Mouse (Mus musculus) ES-E14 (cell line): ENCODE measurements around the gene Chaf1a. TPM values are rescaled to one million over a fixed set of nuclear protein-coding genes. Genes with fewer than 3 reads are reported as not detected.
"Not testable (repeated sequence)": the region's sequence is repeated elsewhere in the genome, so short reads cannot be mapped to it uniquely, and the experiment has no call there.

Experiments used
- DNase-seq: peaks from one replicate; pipeline ENCODE4 v3.0.0-alpha.2; 2013; ENCODE audit warnings: low read depth, low spot score
- H3K27ac ChIP-seq: 2 replicates; pipeline ENCODE4 v1.5.1; 2012; ENCODE audit warnings: low read depth, mild to moderate bottlenecking, low read length, moderate library complexity, mixed read lengths; ENCODE audit not compliant: poor library complexity, insufficient read depth, severe bottlenecking
- H3K36me3 ChIP-seq: 2 replicates; pipeline ENCODE4 v1.6.1; 2012; ENCODE audit warnings: mild to moderate bottlenecking, low read length, moderate library complexity, mixed read lengths; ENCODE audit not compliant: control insufficient read depth, poor library complexity, insufficient read depth, severe bottlenecking
- H3K4me1 ChIP-seq, 2 experiments: fragments of 150-350 bp in 1 of 2; sonication (generic) in 1 of 2; 2 replicates each; pipeline ENCODE4 v1.6.1; 2012; ENCODE audit warnings: low read length in 2 of 2, mild to moderate bottlenecking in 1 of 2, mixed read lengths in 1 of 2; ENCODE audit not compliant: control insufficient read depth in 2 of 2, insufficient read depth in 2 of 2, poor library complexity in 1 of 2
- H3K4me3 ChIP-seq, 2 experiments: fragments of 150-350 bp in 1 of 2; sonication (generic) in 1 of 2; 2 replicates each; pipeline ENCODE4 v1.5.1; 2012; ENCODE audit warnings: low read length in 2 of 2, low read depth in 1 of 2, mild to moderate bottlenecking in 1 of 2, mixed read lengths in 1 of 2; ENCODE audit not compliant: insufficient read depth in 1 of 2, poor library complexity in 1 of 2, severe bottlenecking in 1 of 2
- H3K9ac ChIP-seq: 2 replicates; pipeline ENCODE4 v1.6.1; 2012; ENCODE audit warnings: low read depth, mild to moderate bottlenecking, low read length, mixed read lengths; ENCODE audit not compliant: poor library complexity, insufficient read depth, severe bottlenecking
- H3K9me3 ChIP-seq: fragments of 150-350 bp; sonication (generic); 2 replicates; pipeline ENCODE4 v1.6.1; 2012; ENCODE audit warnings: low read depth, mild to moderate bottlenecking, low read length; ENCODE audit not compliant: control insufficient read depth, insufficient read depth
- CHD2 ChIP-seq: IDR thresholded peaks from 2 replicates; pipeline ENCODE4 v1.6.1; 2014; ENCODE audit warnings: mild to moderate bottlenecking, low read depth, low read length, inconsistent platforms
- HCFC1 ChIP-seq: IDR thresholded peaks from 2 replicates; pipeline ENCODE4 v1.6.1; 2012; ENCODE audit warnings: low read length, inconsistent platforms, borderline replicate concordance; ENCODE audit not compliant: insufficient read depth
- MAFK ChIP-seq: IDR thresholded peaks from 2 replicates; pipeline ENCODE4 v1.6.1; 2014; ENCODE audit warnings: mild to moderate bottlenecking, low read depth, low read length, inconsistent platforms; ENCODE audit not compliant: insufficient read depth
- ZC3H11A ChIP-seq: IDR thresholded peaks from 2 replicates; pipeline ENCODE4 v1.6.1; 2012; ENCODE audit warnings: low read depth, mild to moderate bottlenecking, inconsistent platforms, low read length, borderline replicate concordance
- ZNF384 ChIP-seq: IDR thresholded peaks from 2 replicates; pipeline ENCODE4 v1.6.1; 2012; ENCODE audit warnings: low read depth, low read length, inconsistent platforms
- in situ Hi-C, 2 experiments: fragments of 600-800 bp; cut with MboI; formaldehyde crosslinking; loops; one replicate each; pipeline ENCODE4 v1.15.1; 2025; ENCODE audit warnings: low sequenced_read_pairs in 2 of 2, inconsistent platforms in 1 of 2; ENCODE audit not compliant: unreplicated experiment in 2 of 2
- total RNA-seq: library from RNA; depleted of rRNA; stranded (reverse); fragments of 300-350 nt; gene quantifications from 2 replicates; pipeline ENCODE4 v1.2.3, GENCODE M21; 2012

Chaf1a gene
- total RNA-seq, 1 experiment = 48.3 TPM

GRCm38 (mm10) chr17:56100811-56101210, 60.6 kb downstream of the Chaf1a start:
- peaks cover 75% of the 10 kb centered on the region for H3K36me3 ChIP-seq
- TF ChIP-seq MAFK (no peak), HCFC1 (no peak), ZC3H11A (no peak), ZNF384 (no peak), CHD2 (no peak)
- no peaks in the 10 kb centered on the region for H3K4me1 ChIP-seq
- in situ Hi-C loops = no loop called here
- H3K9ac ChIP-seq = no peak overlapping the region
- DNase-seq = no peak
- no peaks in the 10 kb centered on the region for H3K9me3 ChIP-seq
- H3K27ac ChIP-seq = no peak overlapping the region
- H3K4me3 ChIP-seq = no peak overlapping the region

- Histone ChIP-seq H3K9me3 (no peaks in the 10 kb centered on the region), H3K4me3 (no peak overlapping the region), H3K4me1 (no peaks in the 10 kb centered on the region), H3K36me3 (peaks cover 62% of the 10 kb centered on the region), H3K27ac (no peak overlapping the region), H3K9ac (no peak overlapping the region)
- no peak for DNase-seq
- in situ Hi-C loops = no loop called here
- TF ChIP-seq CHD2 (no peak), HCFC1 (no peak), ZC3H11A (no peak), ZNF384 (no peak), MAFK (no peak)
Measured at GRCm38 (mm10) chr17:56102158-56102557, 61.9 kb downstream of the Chaf1a start.

GRCm38 (mm10) chr17:56102927-56103326, 62.7 kb downstream of the Chaf1a start:
- TF ChIP-seq ZNF384 (no peak), MAFK (no peak), CHD2 (no peak)
- in situ Hi-C loops = no loop called here
- no peak for DNase-seq
- H3K9me3 ChIP-seq = no peaks in the 10 kb centered on the region
- H3K9ac ChIP-seq = no peak overlapping the region
- H3K36me3 ChIP-seq = peaks cover 54% of the 10 kb centered on the region
- H3K4me1 ChIP-seq = no peaks in the 10 kb centered on the region
- H3K4me3 ChIP-seq = no peak overlapping the region
- H3K27ac ChIP-seq = no peak overlapping the region

GRCm38 (mm10) chr17:56103465-56104285, 63.4 kb downstream of the Chaf1a start:
- Histone ChIP-seq H3K36me3 (peaks cover 46% of the 10 kb centered on the region), H3K4me3 (no peak overlapping the region), H3K4me1 (no peaks in the 10 kb centered on the region), H3K9me3 (no peaks in the 10 kb centered on the region), H3K9ac (no peak overlapping the region), H3K27ac (no peak overlapping the region)
- in situ Hi-C loops = no loop called here
- no peak for TF ChIP-seq CHD2
- no peak for TF ChIP-seq HCFC1
- TF ChIP-seq ZNF384 = no peak
- TF ChIP-seq MAFK = no peak
- no peak for TF ChIP-seq ZC3H11A
- DNase-seq = no peak

GRCm38 (mm10) chr17:56104821-56105220, 64.6 kb downstream of the Chaf1a start:
- H3K4me3 ChIP-seq, H3K4me1 ChIP-seq, in situ Hi-C loops, H3K9me3 ChIP-seq, H3K9ac ChIP-seq, DNase-seq, H3K27ac ChIP-seq: not testable (repeated sequence)
- peaks cover 37% of the 10 kb centered on the region for H3K36me3 ChIP-seq

- in situ Hi-C loops, H3K9ac ChIP-seq, H3K27ac ChIP-seq, H3K9me3 ChIP-seq, H3K4me3 ChIP-seq, DNase-seq, H3K4me1 ChIP-seq: not testable (repeated sequence)
- H3K36me3 ChIP-seq = peaks cover 22% of the 10 kb centered on the region
Measured at GRCm38 (mm10) chr17:56106436-56106835, 66.2 kb downstream of the Chaf1a start.
